ENCODE assay signal across 8 mouse cellular contexts in the genomic region with DNA sequence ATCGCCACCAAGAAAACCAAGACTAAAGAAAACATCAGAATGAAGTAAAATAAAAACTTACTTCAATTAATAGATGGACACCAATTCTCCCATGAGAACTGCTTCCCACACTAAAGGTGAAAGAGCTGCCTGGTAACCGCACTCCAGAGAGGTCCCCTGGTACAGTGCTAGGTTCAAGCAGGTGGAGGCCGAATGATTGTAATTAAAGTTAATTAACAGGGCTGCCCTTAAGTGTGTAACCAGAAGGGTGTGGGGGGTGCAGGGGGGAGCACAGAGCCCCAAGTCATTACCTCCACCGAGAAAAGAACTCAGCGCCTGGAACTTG. TPM values are rescaled to one million over a fixed set of nuclear protein-coding genes. Genes with fewer than 3 reads are reported as not detected.
A peak's percentile ranks its signal among the peaks of the same experiment; 100 is the strongest.
DNase-seq lines count a peak whose midpoint lies in the region; ATAC-seq and TF ChIP-seq lines count a peak whose summit lies in the region.

No protein-coding gene starts in this region.

- in situ Hi-C loops in Patski (cut with MboI; ENCODE audit: low pct_unique_long_range_greater_than_20kb), result no loop called here

- H3K9me3 ChIP-seq in heart, embryonic 12.5 days (replicated peaks), result no peaks in the 10 kb centered on the region
- H3K9me3 ChIP-seq in hindbrain, embryonic 13.5 days, result no peaks in the 10 kb centered on the region

- DNase-seq in heart, adult 8-10 months (ENCODE audit: low spot score), result no peak
- DNase-seq in Patski (ENCODE audit: low read depth, low spot score), result no peak
- DNase-seq in layer of hippocampus, adult 8-10 months (ENCODE audit: low spot score in 2 of 2), result no peak
- no peak for DNase-seq in layer of hippocampus, adult 11-12 months (ENCODE audit: low spot score)
- no peak for DNase-seq in thymus, postnatal 14 days

- peak overlapping the region; percentile 78 for H3K9ac ChIP-seq in heart, embryonic 12.5 days
- H3K9ac ChIP-seq in hindbrain, embryonic 13.5 days, result peak overlapping the region; percentile 76

- H3K4me2 ChIP-seq in heart, embryonic 12.5 days, result peak overlapping the region; percentile 92
- peak overlapping the region; percentile 90 for H3K4me2 ChIP-seq in hindbrain, embryonic 13.5 days

- no peaks in the 10 kb centered on the region for H3K36me3 ChIP-seq in heart, embryonic 12.5 days
- H3K36me3 ChIP-seq in hindbrain, embryonic 13.5 days, result no peaks in the 10 kb centered on the region

- peak overlapping the region; percentile 89 for H3K4me3 ChIP-seq in heart, embryonic 12.5 days
- peak overlapping the region; percentile 69 for H3K4me3 ChIP-seq in hindbrain, embryonic 13.5 days

- no peak for TF ChIP-seq CTCF in Patski (IDR thresholded peaks at IDR 0.05)

- H3K27me3 ChIP-seq in heart, embryonic 12.5 days (replicated peaks), result no peaks in the 10 kb centered on the region
- no peaks in the 10 kb centered on the region for H3K27me3 ChIP-seq in Patski
- peaks cover 3% of the 10 kb centered on the region; the same call in 1 of the 2 replicates for H3K27me3 ChIP-seq in hindbrain, embryonic 13.5 days

- CTCF ChIA-PET in Patski (lab: Charles Lee), result no interaction called here

- H3K27ac ChIP-seq in heart, embryonic 12.5 days (ENCODE audit: poor library complexity, severe bottlenecking), result no peak overlapping the region
- no peak overlapping the region for H3K27ac ChIP-seq in hindbrain, embryonic 13.5 days

- H3K4me1 ChIP-seq in heart, embryonic 12.5 days (replicated peaks), result peaks cover 18% of the 10 kb centered on the region
- H3K4me1 ChIP-seq in hindbrain, embryonic 13.5 days (replicated peaks), result peaks cover 10% of the 10 kb centered on the region; the same call in 1 of the 2 replicates

- POLR2A ChIA-PET in Patski (lab: Charles Lee), result interaction anchor here (0.8 to 1.1 kb wide), 2 partner anchors 40 to 124 kb away, joined by 3 to 5 read pairs; no protein-coding TSS in a partner anchor

- WGBS in heart, embryonic 12.5 days, result 17% methylated on average over 5 of the region's 5 CpGs
- WGBS in hindbrain, embryonic 13.5 days, result 14% methylated on average over 5 of the region's 5 CpGs

- no peak for ATAC-seq in heart, embryonic 12.5 days (ENCODE audit: insufficient number of reproducible peaks, low FRiP score)
- ATAC-seq in Patski, result peak; percentile 7
- ATAC-seq in hindbrain, embryonic 13.5 days (ENCODE audit: low FRiP score), result peak; percentile 67
- ATAC-seq in megakaryocyte progenitor cell, adult 5-6 weeks (replicated peaks; ENCODE audit: poor library complexity), result peak; percentile 2; the same call in 1 of the 2 replicates

RNA-seq across cellular contexts. Expression of gene Arap2, which starts 0.5 kb away (rescaled TPM):
- 4.4 and 4.5 TPM in 2 replicates for polyA plus RNA-seq in heart, embryonic 12.5 days (2016; fragmentation: Nextera tagmentation; extraction: Ambion mirVana)
- total RNA-seq in heart, adult 8-10 months (2022), result 10 to 100 TPM in 2 of 4 experiments, 1 to 10 TPM in 2; 7.5 to 13.9 (median 10.7) TPM
- polyA plus RNA-seq in Patski (2021), result 15.6 TPM
- polyA plus RNA-seq in hindbrain, embryonic 13.5 days (2015; fragmentation: Nextera tagmentation; extraction: Ambion mirVana), result 2.4 and 4.1 TPM in 2 replicates
- total RNA-seq in megakaryocyte progenitor cell, adult 5-6 weeks (2015), result 37.3 and 45.4 TPM in 2 replicates
- total RNA-seq in megakaryocyte progenitor cell, adult 5-6 weeks (2017), result 29.0 and 36.1 TPM in 2 replicates
- 10 to 100 TPM; 58.1 to 69.7 (median 64.1) TPM for total RNA-seq in layer of hippocampus, adult 8-10 months (2022)

RNA-seq across cellular contexts. Expression of gene Dthd1, which starts 48.2 kb away (rescaled TPM):
- 0.08 and 0.18 TPM in 2 replicates for polyA plus RNA-seq in heart, embryonic 12.5 days (2016; fragmentation: Nextera tagmentation; extraction: Ambion mirVana)
- total RNA-seq in heart, adult 8-10 months (2022), result not detected
- not detected for polyA plus RNA-seq in Patski (2021)
- polyA plus RNA-seq in hindbrain, embryonic 13.5 days (2015; fragmentation: Nextera tagmentation; extraction: Ambion mirVana), result not detected in 2 replicates
- 0.15 TPM in 1 of 2 replicates, not detected in the other for total RNA-seq in megakaryocyte progenitor cell, adult 5-6 weeks (2015)
- total RNA-seq in megakaryocyte progenitor cell, adult 5-6 weeks (2017), result not detected in 2 replicates
- total RNA-seq in layer of hippocampus, adult 8-10 months (2022), result under 1 TPM in 3 of 4 experiments, not detected in 1; 0.12 to 0.40 (median 0.31) TPM
